Mouse (Mus musculus) A20 (cell line): ENCODE results near the gene Bbs9.
A peak's percentile ranks its signal among the peaks of the same experiment; 100 is the strongest.
"Not testable (repeated sequence)": the region's sequence is repeated elsewhere in the genome, so short reads cannot be mapped to it uniquely, and the experiment has no call there.

Source experiments
- DNase-seq: peaks from one replicate; pipeline ENCODE4 v3.0.0-alpha.2; 2011; ENCODE audit warnings: low read depth, low spot score

Gene Bbs9

GRCm38 (mm10) chr9:22475424-22475868 is at the start of gene Bbs9:
Bbs9 (plus strand) TSS chr9:22475715.
- peak; percentile 89 for DNase-seq

- no peak for DNase-seq
These were observed 47.4 kb upstream of the Bbs9 start for GRCm38 (mm10) chr9:22428028-22428665.

- no peak for DNase-seq
These were observed 46.7 kb upstream of the Bbs9 start for GRCm38 (mm10) chr9:22428666-22429410.

GRCm38 (mm10) chr9:22429533-22430241 is 45.8 kb upstream of the Bbs9 start:
- peak; percentile 23 for DNase-seq

GRCm38 (mm10) chr9:22430315-22430840 is 45.1 kb upstream of the Bbs9 start:
- DNase-seq: peak; percentile 33

- no peak for DNase-seq
These were observed 42.3 kb upstream of the Bbs9 start for GRCm38 (mm10) chr9:22433221-22433620.

- no peak for DNase-seq
These were observed 41.4 kb upstream of the Bbs9 start for GRCm38 (mm10) chr9:22434101-22434500.

GRCm38 (mm10) chr9:22438826-22439225 is 36.7 kb upstream of the Bbs9 start:
- peak; percentile 4 for DNase-seq

- no peak for DNase-seq
These were observed 32.4 kb upstream of the Bbs9 start for GRCm38 (mm10) chr9:22443157-22443556.

- DNase-seq: no peak
These were observed 30.4 kb upstream of the Bbs9 start for GRCm38 (mm10) chr9:22445123-22445522.

GRCm38 (mm10) chr9:22447213-22447612 is 28.3 kb upstream of the Bbs9 start:
- DNase-seq: no peak

- DNase-seq: no peak
These were observed 27.1 kb upstream of the Bbs9 start for GRCm38 (mm10) chr9:22448420-22448819.

GRCm38 (mm10) chr9:22449209-22449608 is 26.3 kb upstream of the Bbs9 start:
- no peak for DNase-seq

GRCm38 (mm10) chr9:22452697-22453096 is 22.8 kb upstream of the Bbs9 start:
- DNase-seq: no peak

- DNase-seq: no peak
These were observed 22.0 kb upstream of the Bbs9 start for GRCm38 (mm10) chr9:22453501-22453924.

- not testable (repeated sequence) for DNase-seq
These were observed 21.5 kb upstream of the Bbs9 start, which contains the start of gene Gm17545 for GRCm38 (mm10) chr9:22453990-22454389. Gm17545 (plus strand) TSS chr9:22454290.

GRCm38 (mm10) chr9:22455041-22455440 is 20.5 kb upstream of the Bbs9 start:
- DNase-seq: no peak

- DNase-seq: peak; percentile 10
These were observed 18.2 kb upstream of the Bbs9 start for GRCm38 (mm10) chr9:22457142-22457835.

- no peak for DNase-seq
These were observed 13.6 kb upstream of the Bbs9 start for GRCm38 (mm10) chr9:22461946-22462345.

GRCm38 (mm10) chr9:22466212-22466611 is 9.3 kb upstream of the Bbs9 start:
- no peak for DNase-seq

- DNase-seq: peak; percentile 78
These were observed 7.9 kb upstream of the Bbs9 start for GRCm38 (mm10) chr9:22467371-22468169.
